Mouse (Mus musculus): ENCODE data around the gene Capn6.

The Capn6 gene

GRCm38 (mm10) chrX:143827212-143827611 lies at the start of gene Capn6:
TSS of gene Capn6 (minus strand) at chrX:143827414.
- TF ChIP-seq GATA4 (IDR thresholded peaks at IDR 0.05; ENCODE audit: insufficient replicate concordance, low read length), result no peak

- TF ChIP-seq GATA4 (IDR thresholded peaks at IDR 0.05; ENCODE audit: insufficient replicate concordance, low read length), result no peak
Observed at GRCm38 (mm10) chrX:143867129-143867664, 40.0 kb upstream of the Capn6 start.

GRCm38 (mm10) chrX:143851351-143851750 lies 24.1 kb upstream of the Capn6 start:
- TF ChIP-seq GATA4 (IDR thresholded peaks at IDR 0.05; ENCODE audit: insufficient replicate concordance, low read length), result no peak

- no peak for TF ChIP-seq GATA4 (IDR thresholded peaks at IDR 0.05; ENCODE audit: insufficient replicate concordance, low read length)
Observed at GRCm38 (mm10) chrX:143849969-143850368, 22.8 kb upstream of the Capn6 start.

- TF ChIP-seq GATA4 (IDR thresholded peaks at IDR 0.05; ENCODE audit: insufficient replicate concordance, low read length), result no peak
Observed at GRCm38 (mm10) chrX:143846637-143847036, 19.4 kb upstream of the Capn6 start.

- TF ChIP-seq GATA4 (IDR thresholded peaks at IDR 0.05; ENCODE audit: insufficient replicate concordance, low read length), result no peak
Observed at GRCm38 (mm10) chrX:143826521-143826920, 693 bp downstream of the Capn6 start.

- no peak for TF ChIP-seq GATA4 (IDR thresholded peaks at IDR 0.05; ENCODE audit: insufficient replicate concordance, low read length)
Observed at GRCm38 (mm10) chrX:143818961-143819360, 8.3 kb downstream of the Capn6 start.

GRCm38 (mm10) chrX:143815948-143816347 lies 11.3 kb downstream of the Capn6 start:
- TF ChIP-seq GATA4 (IDR thresholded peaks at IDR 0.05; ENCODE audit: insufficient replicate concordance, low read length), result no peak

- TF ChIP-seq GATA4 (IDR thresholded peaks at IDR 0.05; ENCODE audit: insufficient replicate concordance, low read length), result no peak
Observed at GRCm38 (mm10) chrX:143762556-143762955, 64.7 kb downstream of the Capn6 start.

All from liver, adult (tissue).